Mouse (Mus musculus) hindbrain, postnatal 0 days (tissue): ENCODE measurements at regions not wholly inside any gene's neighbourhood (a gene's known extent, or its start where the extent isn't known, plus 50 kb on each side); places are given as distances from the start of the nearest gene placed in this dataset.

Experiments used
- ATAC-seq: fragments of 200-750 bp; cut with Nextera tagmentation; 2 replicates; pipeline ENCODE4 v1.8.0; 2017; ENCODE audit warnings: mild to moderate bottlenecking, moderate TSS enrichment, moderate library complexity
- DNase-seq: peaks from one replicate; pipeline ENCODE4 v3.0.0-alpha.2; 2015; ENCODE audit warnings: low spot score
- H3K27ac ChIP-seq: fragments of 300-500 bp; sonication (generic); 2 replicates; pipeline ENCODE4 v1.5.1; 2014; ENCODE audit warnings: mild to moderate bottlenecking
- H3K27me3 ChIP-seq: fragments of 300-500 bp; sonication (generic); 2 replicates; pipeline ENCODE4 v1.6.1; 2014; ENCODE audit warnings: low read length, mixed read lengths; ENCODE audit not compliant: insufficient read depth
- H3K36me3 ChIP-seq: fragments of 300-500 bp; sonication (generic); 2 replicates; pipeline ENCODE4 v1.6.1; 2014; ENCODE audit warnings: low read length, mixed read lengths; ENCODE audit not compliant: insufficient read depth
- H3K4me1 ChIP-seq: fragments of 300-500 bp; sonication (generic); 2 replicates; pipeline ENCODE4 v1.6.1; 2014; ENCODE audit warnings: antibody characterized with exemption, low read length, mixed read lengths; ENCODE audit not compliant: insufficient read depth
- H3K4me2 ChIP-seq: fragments of 300-500 bp; sonication (generic); 2 replicates; pipeline ENCODE4 v1.6.1; 2014; ENCODE audit warnings: low read depth, mild to moderate bottlenecking, low read length, moderate library complexity, mixed read lengths
- H3K4me3 ChIP-seq: fragments of 300-500 bp; sonication (generic); 2 replicates; pipeline ENCODE4 v1.5.1; 2014; ENCODE audit warnings: low read length
- H3K9ac ChIP-seq: fragments of 300-500 bp; sonication (generic); replicated peaks from 2 replicates; pipeline ENCODE4 v1.6.1; 2014; ENCODE audit warnings: mild to moderate bottlenecking, low read length, moderate library complexity, mixed read lengths
- H3K9me3 ChIP-seq: fragments of 300-500 bp; sonication (generic); 2 replicates; pipeline ENCODE4 v1.6.1; 2016; ENCODE audit warnings: low read length, mixed read lengths
- CTCF ChIP-seq: IDR thresholded peaks from 2 replicates; pipeline ENCODE4 v1.5.1; 2016; ENCODE audit warnings: antibody characterized with exemption, control low read depth, low read depth
- WGBS: fragments of 180-500 bp; shearing (Covaris S2); extraction: QIAGEN DNeasy Blood & Tissue Kit; methylation state at CpG from one replicate; pipeline ENCODE4 v1.1.7; 2014; 5-methylcytosine and 5-hydroxymethylcytosine counted together

DNA sequence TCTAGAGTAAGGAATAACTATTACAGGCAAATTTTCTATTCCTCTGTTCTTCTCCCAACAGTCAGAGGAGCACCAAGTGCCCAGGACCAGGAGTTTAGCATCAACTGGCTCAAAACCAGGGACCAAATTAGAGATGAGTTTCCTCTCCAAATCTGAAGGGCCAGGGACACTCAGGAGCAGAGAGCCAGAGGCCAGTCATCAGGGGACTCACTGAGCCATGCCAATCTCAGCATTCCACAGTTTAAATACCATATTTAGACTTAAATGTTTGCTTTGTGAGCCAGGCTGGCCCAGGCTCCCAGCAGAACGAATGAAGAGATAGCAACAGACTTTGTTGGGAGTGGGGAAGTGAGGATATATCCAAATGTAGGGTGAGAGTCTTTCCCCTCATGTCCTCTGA, 153.8 kb downstream of the Opa1 start:
- 48% methylated on average over 1 of the region's 1 CpGs for WGBS

DNA sequence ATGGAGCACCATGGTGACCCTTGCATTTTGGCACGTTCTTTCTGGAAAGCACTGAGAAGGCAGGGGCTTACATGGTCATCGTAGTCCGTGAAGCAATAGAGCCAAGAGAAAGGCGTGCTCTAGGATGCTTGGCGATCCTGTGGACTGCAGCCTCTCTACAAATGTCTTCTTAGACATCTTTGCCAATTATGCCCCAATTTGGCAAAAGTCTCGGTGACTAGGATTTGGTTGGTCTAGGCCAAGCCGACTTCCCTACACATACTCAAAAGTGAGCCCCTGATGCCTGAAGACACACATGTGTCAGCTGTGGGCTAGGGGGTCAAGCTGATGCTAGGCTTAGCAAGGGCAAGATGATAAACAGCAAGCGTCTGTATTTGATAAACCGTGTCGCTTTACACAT, 154.7 kb downstream of the Opa1 start:
- DNase-seq (no peak), ATAC-seq (no peak)
- no peak overlapping the region for H3K4me3 ChIP-seq
- no peaks in the 10 kb centered on the region for H3K36me3 ChIP-seq
- H3K27ac ChIP-seq: no peak overlapping the region
- H3K9me3 ChIP-seq: no peaks in the 10 kb centered on the region
- peaks cover 11% of the 10 kb centered on the region for H3K27me3 ChIP-seq
- no peak overlapping the region for H3K4me2 ChIP-seq
- no peak for TF ChIP-seq CTCF
- H3K4me1 ChIP-seq: peaks cover 4% of the 10 kb centered on the region; the same call in 1 of the 2 replicates
- 72% methylated on average over 10 of the region's 10 CpGs for WGBS
- H3K9ac ChIP-seq: no peak overlapping the region

More for the DNA sequence above, 153.8 kb downstream of the Opa1 start:
- H3K27ac ChIP-seq: no peak overlapping the region
- no peaks in the 10 kb centered on the region for H3K36me3 ChIP-seq
- no peak for DNase-seq
- no peak for TF ChIP-seq CTCF
- ATAC-seq: no peak
- H3K9ac ChIP-seq: no peak overlapping the region
- H3K4me3 ChIP-seq: no peak overlapping the region
- H3K9me3 ChIP-seq: no peaks in the 10 kb centered on the region
- peaks cover 4% of the 10 kb centered on the region; the same call in 1 of the 2 replicates for H3K4me1 ChIP-seq
- H3K27me3 ChIP-seq: peaks cover 21% of the 10 kb centered on the region
- H3K4me2 ChIP-seq: no peak overlapping the region

- Histone ChIP-seq H3K27ac (no peak overlapping the region), H3K36me3 (no peaks in the 10 kb centered on the region), H3K4me3 (no peak overlapping the region), H3K9me3 (no peaks in the 10 kb centered on the region), H3K9ac (no peak overlapping the region), H3K27me3 (peaks cover 11% of the 10 kb centered on the region), H3K4me2 (peak overlapping the region; percentile 27), H3K4me1 (peaks cover 4% of the 10 kb centered on the region; the same call in 1 of the 2 replicates)
- TF ChIP-seq CTCF: peak; percentile 79
- DNase-seq (peak; percentile 88), ATAC-seq (peak; percentile 76; the same call in 1 of the 2 replicates)
- WGBS: 5% methylated on average over 1 of the region's 1 CpGs
Measured at GRCm38 (mm10) chr16:29734324-29734723, 155.2 kb downstream of the Opa1 start.

DNA sequence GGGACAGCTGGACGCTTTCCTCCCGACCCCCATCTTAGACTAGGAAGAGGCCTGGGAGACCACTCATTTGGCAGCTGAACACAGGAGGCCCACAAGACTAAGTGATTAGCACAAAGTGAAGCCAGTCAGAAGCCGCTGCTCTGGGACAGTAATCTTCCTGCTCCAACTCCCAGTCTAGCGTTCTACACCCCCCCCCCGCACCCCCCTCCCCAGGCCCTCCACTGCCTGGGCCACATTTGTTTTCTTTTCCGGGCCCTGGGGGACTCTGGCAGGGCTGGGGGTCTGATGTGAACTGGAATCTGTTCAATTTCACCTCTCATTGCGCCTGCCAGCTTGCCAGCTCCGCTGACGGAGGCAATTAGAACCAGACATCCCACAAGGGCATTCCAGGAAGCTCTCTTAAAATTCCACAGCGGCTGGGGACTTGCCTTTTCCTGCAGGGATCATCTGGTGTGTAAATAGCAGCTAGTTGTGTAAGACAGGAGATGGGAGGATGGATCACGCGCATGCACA, 155.7 kb downstream of the Opa1 start:
- peak overlapping the region; percentile 7; the same call in 1 of the 2 replicates for H3K27ac ChIP-seq
- ATAC-seq: peak; percentile 53
- no peaks in the 10 kb centered on the region for H3K36me3 ChIP-seq
- H3K9me3 ChIP-seq: no peaks in the 10 kb centered on the region
- H3K27me3 ChIP-seq: peaks cover 8% of the 10 kb centered on the region
- TF ChIP-seq CTCF: no peak
- 5% methylated on average over 12 of the region's 12 CpGs for WGBS
- no peak overlapping the region for H3K9ac ChIP-seq
- no peak overlapping the region for H3K4me3 ChIP-seq
- DNase-seq: peak; percentile 61
- H3K4me1 ChIP-seq: peaks cover 4% of the 10 kb centered on the region; the same call in 1 of the 2 replicates
- H3K4me2 ChIP-seq: peak overlapping the region; percentile 27

DNA sequence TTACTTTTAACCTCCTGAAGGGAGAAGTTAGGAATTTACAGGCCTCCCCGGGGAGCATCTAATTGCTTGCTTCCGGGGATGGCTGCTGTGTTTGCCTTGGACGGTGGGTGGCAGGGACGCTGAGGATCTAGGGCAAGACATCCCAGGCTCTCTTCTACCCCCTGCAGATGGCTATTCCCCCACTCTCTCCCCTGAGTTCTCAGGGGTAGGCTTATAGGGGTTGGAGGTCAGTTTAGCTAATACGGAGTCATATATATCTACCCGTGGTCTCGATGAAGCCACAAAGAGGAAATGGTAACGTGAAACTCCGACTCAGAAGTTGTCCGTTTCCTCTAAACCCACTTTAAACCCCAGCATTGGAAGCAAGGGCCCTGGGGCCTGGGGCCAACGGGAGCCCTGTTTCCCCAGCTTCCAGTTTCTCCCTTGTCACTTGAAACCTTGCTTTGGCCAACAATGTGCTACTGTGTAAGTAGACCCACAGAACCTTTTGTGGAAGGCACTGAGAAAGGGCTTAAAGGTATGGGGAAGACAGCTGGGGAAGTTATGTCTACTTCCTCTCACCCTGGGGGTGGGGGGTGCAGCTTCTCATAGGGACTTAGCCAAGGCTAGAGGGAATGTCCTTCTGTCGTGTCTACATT, 156.4 kb downstream of the Opa1 start:
- peaks cover 4% of the 10 kb centered on the region; the same call in 1 of the 2 replicates for H3K4me1 ChIP-seq
- H3K9ac ChIP-seq: no peak overlapping the region
- DNase-seq (peak; percentile 36), ATAC-seq (no peak)
- no peak for TF ChIP-seq CTCF
- H3K36me3 ChIP-seq: no peaks in the 10 kb centered on the region
- H3K9me3 ChIP-seq: no peaks in the 10 kb centered on the region
- H3K27me3 ChIP-seq: peaks cover 4% of the 10 kb centered on the region; the same call in 1 of the 2 replicates
- no peak overlapping the region for H3K4me2 ChIP-seq
- WGBS: 26% methylated on average over 12 of the region's 12 CpGs
- H3K4me3 ChIP-seq: no peak overlapping the region
- no peak overlapping the region for H3K27ac ChIP-seq

DNA sequence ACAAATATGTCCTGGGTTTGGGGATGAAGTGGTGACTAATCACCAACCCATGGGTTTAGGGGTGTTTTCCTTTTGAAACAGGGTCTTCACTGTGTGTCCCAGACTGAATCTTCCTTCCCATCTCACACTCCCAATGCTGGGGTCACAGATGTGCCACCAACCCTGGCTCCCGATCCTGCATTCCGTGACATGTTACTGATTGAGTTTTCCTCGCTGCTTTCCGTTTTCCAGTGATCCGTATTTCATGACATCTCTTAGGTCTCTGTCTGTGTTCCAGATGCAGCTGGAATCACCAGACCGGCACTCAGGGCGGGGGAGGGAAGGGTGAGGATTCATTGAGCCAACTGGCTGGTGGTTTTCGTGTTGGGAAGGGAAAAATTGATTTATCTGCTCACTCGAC, 157.1 kb downstream of the Opa1 start:
- peaks cover 4% of the 10 kb centered on the region; the same call in 1 of the 2 replicates for H3K27me3 ChIP-seq
- no peak overlapping the region for H3K9ac ChIP-seq
- DNase-seq (no peak), ATAC-seq (no peak)
- 70% methylated on average over 9 of the region's 9 CpGs for WGBS
- no peaks in the 10 kb centered on the region for H3K36me3 ChIP-seq
- no peaks in the 10 kb centered on the region for H3K9me3 ChIP-seq
- no peak for TF ChIP-seq CTCF
- peaks cover 4% of the 10 kb centered on the region; the same call in 1 of the 2 replicates for H3K4me1 ChIP-seq
- no peak overlapping the region for H3K4me3 ChIP-seq
- H3K4me2 ChIP-seq: no peak overlapping the region
- no peak overlapping the region for H3K27ac ChIP-seq

- H3K27me3 ChIP-seq: peaks cover 4% of the 10 kb centered on the region; the same call in 1 of the 2 replicates
- 95% methylated on average over 9 of the region's 9 CpGs for WGBS
Measured at GRCm38 (mm10) chr16:29738075-29738474, 158.9 kb downstream of the Opa1 start.

More at GRCm38 (mm10) chr16:29738075-29738474, 158.9 kb downstream of the Opa1 start:
- Histone ChIP-seq H3K4me1 (peaks cover 4% of the 10 kb centered on the region; the same call in 1 of the 2 replicates), H3K36me3 (no peaks in the 10 kb centered on the region), H3K9ac (no peak overlapping the region), H3K4me2 (no peak overlapping the region), H3K9me3 (no peaks in the 10 kb centered on the region), H3K27ac (no peak overlapping the region), H3K4me3 (no peak overlapping the region)
- TF ChIP-seq CTCF: no peak
- ATAC-seq: no peak
- no peak for DNase-seq
